Mouse (Mus musculus) hindbrain, embryonic 15.5 days (tissue): ENCODE data around the gene Prdm16. TPM values are rescaled to one million over a fixed set of nuclear protein-coding genes. Genes with fewer than 3 reads are reported as not detected.

Source experiments
- ATAC-seq: fragments of 200-750 bp; cut with Nextera tagmentation; 2 replicates; pipeline ENCODE4 v1.8.0; 2017; ENCODE audit warnings: low read depth, moderate number of reproducible peaks, moderate TSS enrichment; ENCODE audit not compliant: low FRiP score
- H3K27ac ChIP-seq: fragments of 300-500 bp; sonication (generic); replicated peaks from 2 replicates; pipeline ENCODE4 v1.5.1; 2015; ENCODE audit warnings: mild to moderate bottlenecking, inconsistent platforms
- H3K27me3 ChIP-seq: fragments of 300-500 bp; sonication (generic); 2 replicates; pipeline ENCODE4 v1.6.1; 2015; ENCODE audit warnings: control low read depth, inconsistent platforms
- H3K36me3 ChIP-seq: fragments of 300-500 bp; sonication (generic); 2 replicates; pipeline ENCODE4 v1.6.1; 2015; ENCODE audit warnings: control low read depth, inconsistent platforms
- H3K4me1 ChIP-seq: fragments of 300-500 bp; sonication (generic); replicated peaks from 2 replicates; pipeline ENCODE4 v1.6.1; 2015; ENCODE audit warnings: control low read depth, inconsistent platforms
- H3K4me2 ChIP-seq: fragments of 300-500 bp; sonication (generic); 2 replicates; pipeline ENCODE4 v1.6.1; 2015; ENCODE audit warnings: moderate library complexity, mild to moderate bottlenecking, inconsistent platforms
- H3K4me3 ChIP-seq: fragments of 300-500 bp; sonication (generic); 2 replicates; pipeline ENCODE4 v1.5.1; 2015; ENCODE audit warnings: mild to moderate bottlenecking, inconsistent platforms
- H3K9ac ChIP-seq: fragments of 300-500 bp; sonication (generic); 2 replicates; pipeline ENCODE4 v1.6.1; 2015; ENCODE audit warnings: inconsistent platforms
- H3K9me3 ChIP-seq: fragments of 300-500 bp; sonication (generic); 2 replicates; pipeline ENCODE4 v1.6.1; 2016; ENCODE audit warnings: control low read depth, inconsistent platforms
- WGBS: fragments of 180-500 bp; shearing (Covaris S2); methylation state at CpG from one replicate; pipeline ENCODE4 v1.1.7; 2015; 5-methylcytosine and 5-hydroxymethylcytosine counted together
- polyA plus RNA-seq: library from polyadenylated mRNA; unstranded; fragments of >200 nt; fragmentation: Nextera tagmentation; extraction: Ambion mirVana; gene quantifications from 2 replicates; pipeline ENCODE4 v1.2.1, GENCODE M21; 2015

Prdm16 gene
- polyA plus RNA-seq, 1 experiment from 2014 or later: 16.2 TPM

- Histone ChIP-seq H3K27me3 (peaks cover 71% of the 10 kb centered on the region), H3K4me1 (peaks cover 32% of the 10 kb centered on the region), H3K9me3 (no peaks in the 10 kb centered on the region), H3K27ac (peak overlapping the region; percentile 79), H3K4me2 (peak overlapping the region; percentile 60), H3K9ac (no peak overlapping the region), H3K36me3 (no peaks in the 10 kb centered on the region), H3K4me3 (peak overlapping the region; percentile 42)
- ATAC-seq: no peak
- WGBS: 9% methylated on average over 15 of the region's 15 CpGs
Measured at GRCm38 (mm10) chr4:154638320-154638886, 1.7 kb upstream of the Prdm16 start.

- ATAC-seq: no peak
- Histone ChIP-seq H3K27ac (peak overlapping the region; percentile 79), H3K36me3 (no peaks in the 10 kb centered on the region), H3K4me1 (peaks cover 32% of the 10 kb centered on the region), H3K4me2 (peak overlapping the region; percentile 60), H3K4me3 (peak overlapping the region; percentile 42), H3K9ac (peak overlapping the region; percentile 14), H3K27me3 (peaks cover 71% of the 10 kb centered on the region), H3K9me3 (no peaks in the 10 kb centered on the region)
- WGBS: 1% methylated on average over 65 of the region's 73 CpGs
Measured at GRCm38 (mm10) chr4:154637468-154638319, 1.0 kb upstream of the Prdm16 start.

- under 1% methylated on average over 24 of the region's 30 CpGs for WGBS
- peak; percentile 60 for ATAC-seq
- H3K36me3 ChIP-seq: no peaks in the 10 kb centered on the region
- H3K27me3 ChIP-seq: peaks cover 75% of the 10 kb centered on the region
- H3K4me1 ChIP-seq: peaks cover 32% of the 10 kb centered on the region
- H3K9ac ChIP-seq: peak overlapping the region; percentile 44
- H3K4me2 ChIP-seq: peak overlapping the region; percentile 60
- no peaks in the 10 kb centered on the region for H3K9me3 ChIP-seq
- H3K4me3 ChIP-seq: peak overlapping the region; percentile 42
- peak overlapping the region; percentile 79 for H3K27ac ChIP-seq
Measured at GRCm38 (mm10) chr4:154636053-154636433, 630 bp downstream of the Prdm16 start.

GRCm38 (mm10) chr4:154635241-154636052, 1.2 kb downstream of the Prdm16 start:
- WGBS: under 1% methylated on average over 90 of the region's 94 CpGs
- peak overlapping the region; percentile 42 for H3K4me3 ChIP-seq
- H3K36me3 ChIP-seq: no peaks in the 10 kb centered on the region
- ATAC-seq: 0 out of 2 replicates have a peak, but pooled peaks have one; percentile 27
- H3K4me2 ChIP-seq: peak overlapping the region; percentile 60
- peak overlapping the region; percentile 79 for H3K27ac ChIP-seq
- H3K9ac ChIP-seq: peak overlapping the region; percentile 44
- no peaks in the 10 kb centered on the region for H3K9me3 ChIP-seq
- peaks cover 32% of the 10 kb centered on the region for H3K4me1 ChIP-seq
- peaks cover 74% of the 10 kb centered on the region for H3K27me3 ChIP-seq

- peak overlapping the region; percentile 79; the same call in 1 of the 2 replicates for H3K27ac ChIP-seq
- H3K36me3 ChIP-seq: no peaks in the 10 kb centered on the region
- H3K4me1 ChIP-seq: peaks cover 32% of the 10 kb centered on the region
- no peaks in the 10 kb centered on the region for H3K9me3 ChIP-seq
- no peak for ATAC-seq
- 9% methylated on average over 44 of the region's 44 CpGs for WGBS
- peak overlapping the region; percentile 42 for H3K4me3 ChIP-seq
- H3K9ac ChIP-seq: peak overlapping the region; percentile 44; the same call in 1 of the 2 replicates
- peak overlapping the region; percentile 60 for H3K4me2 ChIP-seq
- peaks cover 72% of the 10 kb centered on the region for H3K27me3 ChIP-seq
Measured at GRCm38 (mm10) chr4:154634470-154635240, 2.0 kb downstream of the Prdm16 start.

- peak overlapping the region; percentile 42 for H3K4me3 ChIP-seq
- peak overlapping the region; percentile 60 for H3K4me2 ChIP-seq
- no peaks in the 10 kb centered on the region for H3K36me3 ChIP-seq
- peaks cover 72% of the 10 kb centered on the region for H3K27me3 ChIP-seq
- no peak overlapping the region; the same call in 1 of the 2 replicates for H3K27ac ChIP-seq
- H3K4me1 ChIP-seq: peaks cover 32% of the 10 kb centered on the region
- ATAC-seq: no peak
- 26% methylated on average over 3 of the region's 3 CpGs for WGBS
- H3K9ac ChIP-seq: no peak overlapping the region
- no peaks in the 10 kb centered on the region for H3K9me3 ChIP-seq
Measured at GRCm38 (mm10) chr4:154634001-154634400, 2.7 kb downstream of the Prdm16 start.

GRCm38 (mm10) chr4:154632800-154633764, 3.6 kb downstream of the Prdm16 start:
- no peak overlapping the region for H3K9ac ChIP-seq
- no peak overlapping the region for H3K27ac ChIP-seq
- no peak for ATAC-seq

GRCm38 (mm10) chr4:154630763-154631162, 5.9 kb downstream of the Prdm16 start:
- no peak overlapping the region for H3K9ac ChIP-seq
- H3K4me3 ChIP-seq: no peak overlapping the region
- no peaks in the 10 kb centered on the region for H3K9me3 ChIP-seq
- no peak for ATAC-seq
- peaks cover 64% of the 10 kb centered on the region for H3K27me3 ChIP-seq
- no peaks in the 10 kb centered on the region for H3K36me3 ChIP-seq
- 0 out of 2 replicates have a peak overlapping the region, but pooled peaks have one; percentile 11 for H3K4me2 ChIP-seq
- WGBS: 67% methylated on average over 3 of the region's 3 CpGs
- H3K4me1 ChIP-seq: peaks cover 25% of the 10 kb centered on the region
- H3K27ac ChIP-seq: no peak overlapping the region

More at GRCm38 (mm10) chr4:154632800-154633764, 3.6 kb downstream of the Prdm16 start:
- H3K4me2 ChIP-seq: peak overlapping the region; percentile 60
- H3K9me3 ChIP-seq: no peaks in the 10 kb centered on the region
- H3K4me1 ChIP-seq: peaks cover 31% of the 10 kb centered on the region
- peaks cover 70% of the 10 kb centered on the region for H3K27me3 ChIP-seq
- H3K4me3 ChIP-seq: peak overlapping the region; percentile 42; the same call in 1 of the 2 replicates
- WGBS: 35% methylated on average over 14 of the region's 14 CpGs
- no peaks in the 10 kb centered on the region for H3K36me3 ChIP-seq

- no peak overlapping the region for H3K4me3 ChIP-seq
Measured at GRCm38 (mm10) chr4:154627419-154628142, 9.1 kb downstream of the Prdm16 start.

GRCm38 (mm10) chr4:154626282-154626681, 10.4 kb downstream of the Prdm16 start:
- no peak overlapping the region for H3K9ac ChIP-seq
- H3K9me3 ChIP-seq: no peaks in the 10 kb centered on the region
- H3K4me2 ChIP-seq: no peak overlapping the region
- H3K36me3 ChIP-seq: no peaks in the 10 kb centered on the region
- H3K27ac ChIP-seq: 0 out of 2 replicates have a peak overlapping the region, but pooled peaks have one; percentile 33
- H3K4me3 ChIP-seq: no peak overlapping the region
- H3K27me3 ChIP-seq: peaks cover 32% of the 10 kb centered on the region
- no peak for ATAC-seq
- 85% methylated on average over 2 of the region's 2 CpGs for WGBS
- H3K4me1 ChIP-seq: peaks cover 24% of the 10 kb centered on the region

More at GRCm38 (mm10) chr4:154627419-154628142, 9.1 kb downstream of the Prdm16 start:
- Histone ChIP-seq H3K36me3 (no peaks in the 10 kb centered on the region), H3K27me3 (peaks cover 43% of the 10 kb centered on the region), H3K9me3 (no peaks in the 10 kb centered on the region), H3K4me2 (no peak overlapping the region), H3K27ac (0 out of 2 replicates have a peak overlapping the region, but pooled peaks have one; percentile 3), H3K4me1 (peaks cover 24% of the 10 kb centered on the region), H3K9ac (no peak overlapping the region)
- 87% methylated on average over 5 of the region's 5 CpGs for WGBS
- no peak for ATAC-seq
